Mouse (Mus musculus) monocyte, adult 59 days (primary cell): ENCODE results near the gene Atg9a. TPM values are rescaled to one million over a fixed set of nuclear protein-coding genes. Genes with fewer than 3 reads are reported as not detected.

Experiments
- total RNA-seq, 2 experiments: library from RNA; stranded (reverse); gene quantifications; one replicate each; pipeline ENCODE4 v1.2.4; 2023

Atg9a gene
- 10 to 100 TPM; 51.1 to 58.9 TPM for total RNA-seq

GRCm38 (mm10) chr1:75191622-75192402 lies at the start of gene Atg9a, which contains the start of gene Ankzf1:
TSS of gene Atg9a (minus strand) at chr1:75192196.
TSS of gene Ankzf1 (plus strand) at chr1:75192151.

GRCm38 (mm10) chr1:75236117-75237050 lies 44.4 kb upstream of the Atg9a start, which contains the start of gene Dnajb2:
TSS of gene Dnajb2 (plus strand) at chr1:75236406.

GRCm38 (mm10) chr1:75231664-75232152 lies 39.7 kb upstream of the Atg9a start, which contains the start of gene A630095N17Rik:
TSS of gene A630095N17Rik (minus strand) at chr1:75232102.

GRCm38 (mm10) chr1:75219531-75219930 lies 27.5 kb upstream of the Atg9a start, which contains the start of gene Tuba4a:
TSS of gene Tuba4a (minus strand) at chr1:75219865.

GRCm38 (mm10) chr1:75210136-75211087 lies 18.4 kb upstream of the Atg9a start, which contains the start of the genes Glb1l and Stk16:
TSS of gene Glb1l (minus strand) at chr1:75210813.
TSS of gene Stk16 (plus strand) at chr1:75210838.

GRCm38 (mm10) chr1:75180105-75180590 lies 11.8 kb downstream of the Atg9a start, which contains the start of gene Abcb6:
TSS of gene Abcb6 (minus strand) at chr1:75180392.

GRCm38 (mm10) chr1:75168472-75169464 lies 23.2 kb downstream of the Atg9a start, which contains the start of gene Zfand2b:
TSS of gene Zfand2b (plus strand) at chr1:75168646.

GRCm38 (mm10) chr1:75142301-75143261 lies 49.4 kb downstream of the Atg9a start, which contains the start of the genes Cnppd1 and Retreg2:
TSS of gene Cnppd1 (minus strand) at chr1:75142711.
TSS of gene Retreg2 (plus strand) at chr1:75142778.

GRCm38 (mm10) chr1:75133421-75134207 lies 58.4 kb downstream of the Atg9a start, which contains the start of gene Slc23a3:
TSS of gene Slc23a3 (minus strand) at chr1:75133890.

Other genes with a start within 250 kb of the Atg9a start
- under 1 TPM; 0.33 to 0.42 TPM for gene Ihh, start 240.5 kb downstream of the Atg9a start, total RNA-seq
- gene Nhej1, start 67.0 kb downstream of the Atg9a start, total RNA-seq = 1 to 10 TPM; 4.4 to 4.8 TPM
- 1 to 10 TPM; 1.2 TPM for gene Slc23a3, start 58.3 kb downstream of the Atg9a start, total RNA-seq
- 100 to 1,000 TPM; 115 to 119 TPM for gene Cnppd1, start 49.5 kb downstream of the Atg9a start, total RNA-seq
- gene Retreg2, start 49.4 kb downstream of the Atg9a start, total RNA-seq = 10 to 100 TPM; 66.3 to 67.3 TPM
- gene Zfand2b, start 23.6 kb downstream of the Atg9a start, total RNA-seq = 10 to 100 TPM; 46.1 to 59.1 TPM
- 1 to 10 TPM; 3.4 to 4.9 TPM for gene Abcb6, start 11.8 kb downstream of the Atg9a start, total RNA-seq
- 10 to 100 TPM; 20.9 to 22.2 TPM for gene Ankzf1, start within 50 bp of the Atg9a start, total RNA-seq
- gene Glb1l, start 18.6 kb upstream of the Atg9a start, total RNA-seq = 10 to 100 TPM; 21.6 to 24.5 TPM
- 10 to 100 TPM; 84.4 to 86.3 TPM for gene Stk16, start 18.6 kb upstream of the Atg9a start, total RNA-seq
- 10 to 100 TPM; 66.8 to 88.0 TPM for gene Tuba4a, start 27.7 kb upstream of the Atg9a start, total RNA-seq
- gene A630095N17Rik, start 39.9 kb upstream of the Atg9a start, total RNA-seq = not detected
- gene Dnajb2, start 44.2 kb upstream of the Atg9a start, total RNA-seq = 10 to 100 TPM; 16.5 to 20.4 TPM
- not detected for gene Ptprn, start 72.3 kb upstream of the Atg9a start, total RNA-seq
- gene Resp18, start 86.2 kb upstream of the Atg9a start, total RNA-seq = not detected
- gene Dnpep, start 125.8 kb upstream of the Atg9a start, total RNA-seq = 10 to 100 TPM; 39.5 to 46.6 TPM
- under 1 TPM in 1 of 2 experiments, not detected in 1; 0.42 TPM for gene Des, start 168.1 kb upstream of the Atg9a start, total RNA-seq
- not detected for gene Speg, start 183.1 kb upstream of the Atg9a start, total RNA-seq
- 10 to 100 TPM; 70.8 to 74.7 TPM for gene Gmppa, start 243.7 kb upstream of the Atg9a start, total RNA-seq